Mouse (Mus musculus): ENCODE measurements around the gene Sash3. TPM values are rescaled to one million over a fixed set of nuclear protein-coding genes. Genes with fewer than 3 reads are reported as not detected.

Gene Sash3
- polyA plus RNA-seq, 1 experiment = 100 TPM

- H3K27me3 ChIP-seq (ENCODE audit: control insufficient read depth, insufficient read depth, low read length) = no peaks in the 10 kb centered on the region
- no peaks in the 10 kb centered on the region for H3K4me1 ChIP-seq (ENCODE audit: control insufficient read depth, insufficient read depth, insufficient read length)
- no peak for DNase-seq (ENCODE audit: low read depth in 1 of 2, low spot score in 2 of 2)
- 85% methylated on average over 3 of the region's 3 CpGs for WGBS
- TF ChIP-seq POLR2A (IDR thresholded peaks at IDR 0.05; ENCODE audit: low read depth, low read length) (no peak), CTCF (IDR thresholded peaks at IDR 0.05; ENCODE audit: extremely low read depth, insufficient read depth, insufficient read length, insufficient replicate concordance) (no peak)
- peaks cover 2% of the 10 kb centered on the region for H3K36me3 ChIP-seq (ENCODE audit: control insufficient read depth, insufficient read depth, low read length)
- no peak overlapping the region for H3K27ac ChIP-seq (ENCODE audit: insufficient read depth, low read length)
- no peak overlapping the region for H3K4me3 ChIP-seq (ENCODE audit: extremely low read depth, insufficient read depth, insufficient read length)
Observed at GRCm38 (mm10) chrX:48184703-48185102, 38.5 kb downstream of the Sash3 start.

- TF ChIP-seq CTCF (IDR thresholded peaks at IDR 0.05; ENCODE audit: extremely low read depth, insufficient read depth, insufficient read length, insufficient replicate concordance) (no peak), POLR2A (IDR thresholded peaks at IDR 0.05; ENCODE audit: low read depth, low read length) (no peak)
- DNase-seq (ENCODE audit: low read depth in 1 of 2, low spot score in 2 of 2) = no peak
- no peaks in the 10 kb centered on the region for H3K4me1 ChIP-seq (ENCODE audit: control insufficient read depth, insufficient read depth, insufficient read length)
- H3K4me3 ChIP-seq (ENCODE audit: extremely low read depth, insufficient read depth, insufficient read length) = no peak overlapping the region
- WGBS = 93% methylated on average over 6 of the region's 6 CpGs
- H3K36me3 ChIP-seq (ENCODE audit: control insufficient read depth, insufficient read depth, low read length) = peaks cover 1% of the 10 kb centered on the region; the same call in 1 of the 2 replicates
- no peak overlapping the region for H3K27ac ChIP-seq (ENCODE audit: insufficient read depth, low read length)
- no peaks in the 10 kb centered on the region for H3K27me3 ChIP-seq (ENCODE audit: control insufficient read depth, insufficient read depth, low read length)
Observed at GRCm38 (mm10) chrX:48191261-48191660, 45.0 kb downstream of the Sash3 start.

- 89% methylated on average over 14 of the region's 14 CpGs for WGBS
- H3K27ac ChIP-seq (ENCODE audit: insufficient read depth, low read length) = no peak overlapping the region
- no peaks in the 10 kb centered on the region for H3K4me1 ChIP-seq (ENCODE audit: control insufficient read depth, insufficient read depth, insufficient read length)
- no peak for TF ChIP-seq CTCF (IDR thresholded peaks at IDR 0.05; ENCODE audit: extremely low read depth, insufficient read depth, insufficient read length, insufficient replicate concordance)
- no peak for TF ChIP-seq POLR2A (IDR thresholded peaks at IDR 0.05; ENCODE audit: low read depth, low read length)
- no peaks in the 10 kb centered on the region for H3K27me3 ChIP-seq (ENCODE audit: control insufficient read depth, insufficient read depth, low read length)
- peaks cover 1% of the 10 kb centered on the region; the same call in 1 of the 2 replicates for H3K36me3 ChIP-seq (ENCODE audit: control insufficient read depth, insufficient read depth, low read length)
- no peak for DNase-seq (ENCODE audit: low read depth in 1 of 2, low spot score in 2 of 2)
- no peak overlapping the region for H3K4me3 ChIP-seq (ENCODE audit: extremely low read depth, insufficient read depth, insufficient read length)
Observed at GRCm38 (mm10) chrX:48193235-48194152, 47.3 kb downstream of the Sash3 start.

- no peak for DNase-seq (ENCODE audit: low read depth in 1 of 2, low spot score in 2 of 2)
- peaks cover 1% of the 10 kb centered on the region; the same call in 1 of the 2 replicates for H3K36me3 ChIP-seq (ENCODE audit: control insufficient read depth, insufficient read depth, low read length)
- H3K27ac ChIP-seq (ENCODE audit: insufficient read depth, low read length) = no peak overlapping the region
- WGBS = 90% methylated on average over 3 of the region's 3 CpGs
- no peaks in the 10 kb centered on the region for H3K27me3 ChIP-seq (ENCODE audit: control insufficient read depth, insufficient read depth, low read length)
- TF ChIP-seq CTCF (IDR thresholded peaks at IDR 0.05; ENCODE audit: extremely low read depth, insufficient read depth, insufficient read length, insufficient replicate concordance) = no peak
- TF ChIP-seq POLR2A (IDR thresholded peaks at IDR 0.05; ENCODE audit: low read depth, low read length) = no peak
- H3K4me3 ChIP-seq (ENCODE audit: extremely low read depth, insufficient read depth, insufficient read length) = no peak overlapping the region
- no peaks in the 10 kb centered on the region for H3K4me1 ChIP-seq (ENCODE audit: control insufficient read depth, insufficient read depth, insufficient read length)
Observed at GRCm38 (mm10) chrX:48197856-48198255, 51.6 kb downstream of the Sash3 start.

- peaks cover 1% of the 10 kb centered on the region; the same call in 1 of the 2 replicates for H3K36me3 ChIP-seq (ENCODE audit: control insufficient read depth, insufficient read depth, low read length)
- no peak overlapping the region for H3K4me3 ChIP-seq (ENCODE audit: extremely low read depth, insufficient read depth, insufficient read length)
- TF ChIP-seq POLR2A (IDR thresholded peaks at IDR 0.05; ENCODE audit: low read depth, low read length) (no peak), CTCF (IDR thresholded peaks at IDR 0.05; ENCODE audit: extremely low read depth, insufficient read depth, insufficient read length, insufficient replicate concordance) (no peak)
- no peaks in the 10 kb centered on the region for H3K4me1 ChIP-seq (ENCODE audit: control insufficient read depth, insufficient read depth, insufficient read length)
- no peak for DNase-seq (ENCODE audit: low read depth in 1 of 2, low spot score in 2 of 2)
- no peaks in the 10 kb centered on the region for H3K27me3 ChIP-seq (ENCODE audit: control insufficient read depth, insufficient read depth, low read length)
- no peak overlapping the region for H3K27ac ChIP-seq (ENCODE audit: insufficient read depth, low read length)
- WGBS = 84% methylated on average over 2 of the region's 2 CpGs
Observed at GRCm38 (mm10) chrX:48199026-48199425, 52.8 kb downstream of the Sash3 start.

GRCm38 (mm10) chrX:48200699-48201098, 54.5 kb downstream of the Sash3 start:
- TF ChIP-seq CTCF (IDR thresholded peaks at IDR 0.05; ENCODE audit: extremely low read depth, insufficient read depth, insufficient read length, insufficient replicate concordance) (no peak), POLR2A (IDR thresholded peaks at IDR 0.05; ENCODE audit: low read depth, low read length) (no peak)
- Histone ChIP-seq H3K27ac (ENCODE audit: insufficient read depth, low read length) (no peak overlapping the region), H3K36me3 (ENCODE audit: control insufficient read depth, insufficient read depth, low read length) (peaks cover under 1% of the 10 kb centered on the region; the same call in 1 of the 2 replicates), H3K4me1 (ENCODE audit: control insufficient read depth, insufficient read depth, insufficient read length) (no peaks in the 10 kb centered on the region), H3K27me3 (ENCODE audit: control insufficient read depth, insufficient read depth, low read length) (no peaks in the 10 kb centered on the region), H3K4me3 (ENCODE audit: extremely low read depth, insufficient read depth, insufficient read length) (no peak overlapping the region)
- no peak for DNase-seq (ENCODE audit: low read depth in 1 of 2, low spot score in 2 of 2)
- 80% methylated on average over 3 of the region's 3 CpGs for WGBS

- peaks cover 1% of the 10 kb centered on the region; the same call in 1 of the 2 replicates for H3K36me3 ChIP-seq (ENCODE audit: control insufficient read depth, insufficient read depth, low read length)
- H3K4me1 ChIP-seq (ENCODE audit: control insufficient read depth, insufficient read depth, insufficient read length) = no peaks in the 10 kb centered on the region
- WGBS = 79% methylated on average over 7 of the region's 7 CpGs
- H3K4me3 ChIP-seq (ENCODE audit: extremely low read depth, insufficient read depth, insufficient read length) = no peak overlapping the region
- TF ChIP-seq POLR2A (IDR thresholded peaks at IDR 0.05; ENCODE audit: low read depth, low read length) = no peak
- TF ChIP-seq CTCF (IDR thresholded peaks at IDR 0.05; ENCODE audit: extremely low read depth, insufficient read depth, insufficient read length, insufficient replicate concordance) = no peak
- no peaks in the 10 kb centered on the region for H3K27me3 ChIP-seq (ENCODE audit: control insufficient read depth, insufficient read depth, low read length)
- no peak for DNase-seq (ENCODE audit: low read depth in 1 of 2, low spot score in 2 of 2)
- H3K27ac ChIP-seq (ENCODE audit: insufficient read depth, low read length) = no peak overlapping the region
Observed at GRCm38 (mm10) chrX:48201973-48202372, 55.7 kb downstream of the Sash3 start.
